Mouse (Mus musculus) midbrain, postnatal 0 days (tissue): ENCODE data around the gene Sipa1l1. TPM values are rescaled to one million over a fixed set of nuclear protein-coding genes. Genes with fewer than 3 reads are reported as not detected.

Source experiments
- ATAC-seq: fragments of 200-750 bp; cut with Nextera tagmentation; 2 replicates; pipeline ENCODE4 v1.8.0; 2017; ENCODE audit warnings: moderate number of reproducible peaks, mild to moderate bottlenecking, moderate TSS enrichment, moderate library complexity; ENCODE audit not compliant: low FRiP score
- DNase-seq: peaks from one replicate; pipeline ENCODE4 v3.0.0-alpha.2; 2015; ENCODE audit warnings: low spot score
- H3K27ac ChIP-seq: fragments of 300-500 bp; sonication (generic); 2 replicates; pipeline ENCODE4 v1.5.1; 2014; ENCODE audit warnings: low read depth, mild to moderate bottlenecking, low read length, mixed read lengths
- H3K27me3 ChIP-seq: fragments of 300-500 bp; sonication (generic); 2 replicates; pipeline ENCODE4 v1.6.1; 2014; ENCODE audit warnings: low read length, control low read depth, mixed read lengths; ENCODE audit not compliant: insufficient read depth
- H3K36me3 ChIP-seq: fragments of 300-500 bp; sonication (generic); 2 replicates; pipeline ENCODE4 v1.6.1; 2014; ENCODE audit warnings: low read length, control low read depth, mixed read lengths; ENCODE audit not compliant: insufficient read depth
- H3K4me1 ChIP-seq: fragments of 300-500 bp; sonication (generic); 2 replicates; pipeline ENCODE4 v1.6.1; 2014; ENCODE audit warnings: mild to moderate bottlenecking, control low read depth, antibody characterized with exemption, low read length, mixed read lengths; ENCODE audit not compliant: insufficient read depth
- H3K4me2 ChIP-seq: fragments of 300-500 bp; sonication (generic); 2 replicates; pipeline ENCODE4 v1.6.1; 2014; ENCODE audit warnings: low read depth, mild to moderate bottlenecking, low read length, mixed read lengths; ENCODE audit not compliant: poor library complexity, severe bottlenecking
- H3K4me3 ChIP-seq: fragments of 300-500 bp; sonication (generic); 2 replicates; pipeline ENCODE4 v1.5.1; 2014; ENCODE audit warnings: low read depth, mild to moderate bottlenecking, low read length, moderate library complexity
- H3K9ac ChIP-seq: fragments of 300-500 bp; sonication (generic); replicated peaks from 2 replicates; pipeline ENCODE4 v1.6.1; 2014; ENCODE audit warnings: mild to moderate bottlenecking, low read length, moderate library complexity, mixed read lengths; ENCODE audit not compliant: poor library complexity, severe bottlenecking
- H3K9me3 ChIP-seq: fragments of 300-500 bp; sonication (generic); 2 replicates; pipeline ENCODE4 v1.6.1; 2016; ENCODE audit warnings: low read length, control low read depth
- CTCF ChIP-seq: IDR thresholded peaks from 2 replicates; pipeline ENCODE4 v1.5.1; 2016; ENCODE audit warnings: antibody characterized with exemption, mild to moderate bottlenecking
- WGBS: fragments of 180-500 bp; shearing (Covaris S2); extraction: QIAGEN DNeasy Blood & Tissue Kit; methylation state at CpG from one replicate; pipeline ENCODE4 v1.1.7; 2014; 5-methylcytosine and 5-hydroxymethylcytosine counted together
- polyA plus RNA-seq: library from polyadenylated mRNA; unstranded; fragments of >200 nt; fragmentation: Nextera tagmentation; extraction: Ambion mirVana; gene quantifications from 2 replicates; pipeline ENCODE4 v1.2.1, GENCODE M21; 2015
- total RNA-seq: library from RNA; depleted of rRNA; stranded (reverse); fragments of >200 nt; gene quantifications from 2 replicates; pipeline ENCODE4 v1.2.3, GENCODE M21; 2014

Sipa1l1 gene
- total and polyA plus RNA-seq, 2 experiments from 2014 or later, result 7.1 to 22.2 TPM

- Histone ChIP-seq H3K9me3 (no peaks in the 10 kb centered on the region), H3K27ac (no peak overlapping the region), H3K27me3 (no peaks in the 10 kb centered on the region), H3K36me3 (no peaks in the 10 kb centered on the region; the same call in 1 of the 2 replicates), H3K9ac (no peak overlapping the region), H3K4me1 (no peaks in the 10 kb centered on the region), H3K4me2 (no peak overlapping the region), H3K4me3 (no peak overlapping the region)
- no peak for TF ChIP-seq CTCF
- DNase-seq (no peak), ATAC-seq (no peak)
- 82% methylated on average over 10 of the region's 10 CpGs for WGBS
These were observed 186.5 kb downstream of the Sipa1l1 start for GRCm38 (mm10) chr12:82355419-82356149.

DNA sequence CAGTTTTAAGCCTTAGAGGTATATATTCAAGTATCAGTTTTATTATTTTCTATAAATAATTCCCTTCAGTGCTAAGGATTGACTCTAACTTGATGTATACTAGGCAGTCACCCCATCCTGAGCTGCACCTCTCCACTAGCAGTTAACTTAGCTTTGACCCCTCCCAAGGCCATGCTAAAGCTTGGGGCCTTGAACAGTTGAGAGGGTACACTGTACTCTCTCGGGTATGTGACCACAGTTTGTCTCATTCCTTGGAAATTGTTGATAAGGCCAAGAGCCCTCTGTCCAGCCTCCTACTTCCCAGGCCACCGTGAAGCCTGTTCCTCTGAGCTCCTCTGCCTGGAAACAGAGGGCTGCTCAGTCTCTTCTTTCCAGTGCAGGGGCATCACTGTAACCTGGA lies 187.4 kb downstream of the Sipa1l1 start:
- no peaks in the 10 kb centered on the region for H3K4me1 ChIP-seq
- no peaks in the 10 kb centered on the region; the same call in 1 of the 2 replicates for H3K36me3 ChIP-seq
- 89% methylated on average over 2 of the region's 2 CpGs for WGBS
- H3K4me2 ChIP-seq, result no peak overlapping the region
- H3K9me3 ChIP-seq, result no peaks in the 10 kb centered on the region
- ATAC-seq (no peak), DNase-seq (no peak)
- no peaks in the 10 kb centered on the region for H3K27me3 ChIP-seq
- TF ChIP-seq CTCF, result no peak
- no peak overlapping the region for H3K4me3 ChIP-seq
- H3K27ac ChIP-seq, result no peak overlapping the region
- H3K9ac ChIP-seq, result no peak overlapping the region

DNA sequence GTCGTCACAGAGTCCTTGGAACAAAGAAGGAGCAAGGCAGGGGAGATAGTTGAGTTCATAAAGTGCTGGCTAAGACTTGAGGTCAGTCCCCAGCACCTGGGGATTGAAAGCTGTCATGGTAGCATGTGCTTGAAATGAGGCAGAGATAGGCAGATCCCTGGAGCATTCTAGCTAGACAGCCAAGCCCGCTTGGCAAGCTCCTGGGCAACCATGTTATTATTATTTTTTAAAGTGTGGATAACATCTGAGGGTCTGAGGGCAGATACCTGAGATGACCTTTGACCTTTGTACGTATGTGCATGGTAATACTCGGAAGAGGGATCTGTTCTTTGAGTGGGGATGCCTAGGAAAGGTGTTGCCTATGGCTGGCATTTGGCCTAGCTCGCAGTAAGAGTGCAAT lies 188.3 kb downstream of the Sipa1l1 start:
- no peak for ATAC-seq

GRCm38 (mm10) chr12:82362796-82363195 lies 193.7 kb downstream of the Sipa1l1 start:
- 95% methylated on average over 9 of the region's 9 CpGs for WGBS

More for the DNA sequence above, 188.3 kb downstream of the Sipa1l1 start:
- 93% methylated on average over 5 of the region's 5 CpGs for WGBS
- no peak for DNase-seq
- H3K9ac ChIP-seq, result no peak overlapping the region
- no peak overlapping the region for H3K4me2 ChIP-seq
- H3K4me1 ChIP-seq, result no peaks in the 10 kb centered on the region
- H3K27ac ChIP-seq, result no peak overlapping the region
- no peak for TF ChIP-seq CTCF
- H3K9me3 ChIP-seq, result no peaks in the 10 kb centered on the region
- no peaks in the 10 kb centered on the region; the same call in 1 of the 2 replicates for H3K36me3 ChIP-seq
- no peaks in the 10 kb centered on the region for H3K27me3 ChIP-seq
- no peak overlapping the region for H3K4me3 ChIP-seq

DNA sequence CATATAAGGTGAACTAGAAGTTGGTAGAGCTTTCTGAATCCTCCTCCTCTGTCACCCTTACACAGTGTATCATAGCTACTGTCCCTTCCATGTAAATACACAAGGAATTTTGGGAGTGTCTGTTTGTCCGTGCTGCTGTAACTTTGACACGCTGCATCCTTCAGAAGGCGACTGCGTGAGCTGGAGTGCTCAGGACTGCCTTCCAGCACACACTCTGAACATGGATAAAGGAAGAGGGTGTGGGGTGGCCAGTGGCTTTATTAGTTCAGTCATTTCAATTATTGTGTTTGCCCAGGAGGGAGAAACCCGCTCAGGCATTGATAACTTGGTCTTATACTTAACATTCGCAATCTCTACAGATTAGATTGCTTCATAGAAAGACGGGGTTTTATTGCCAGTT lies 195.1 kb downstream of the Sipa1l1 start:
- no peaks in the 10 kb centered on the region for H3K36me3 ChIP-seq
- TF ChIP-seq CTCF, result no peak
- H3K9me3 ChIP-seq, result no peaks in the 10 kb centered on the region
- H3K4me2 ChIP-seq, result no peak overlapping the region
- H3K9ac ChIP-seq, result no peak overlapping the region
- DNase-seq (no peak), ATAC-seq (no peak)
- no peaks in the 10 kb centered on the region for H3K4me1 ChIP-seq
- no peak overlapping the region for H3K27ac ChIP-seq
- no peaks in the 10 kb centered on the region for H3K27me3 ChIP-seq
- 80% methylated on average over 7 of the region's 7 CpGs for WGBS
- no peak overlapping the region for H3K4me3 ChIP-seq

More at GRCm38 (mm10) chr12:82362796-82363195, 193.7 kb downstream of the Sipa1l1 start:
- Histone ChIP-seq H3K27me3 (no peaks in the 10 kb centered on the region), H3K9me3 (no peaks in the 10 kb centered on the region), H3K27ac (no peak overlapping the region), H3K4me3 (no peak overlapping the region), H3K4me1 (no peaks in the 10 kb centered on the region), H3K9ac (no peak overlapping the region), H3K36me3 (no peaks in the 10 kb centered on the region; the same call in 1 of the 2 replicates), H3K4me2 (no peak overlapping the region)
- no peak for ATAC-seq
- no peak for DNase-seq
- TF ChIP-seq CTCF, result no peak

DNA sequence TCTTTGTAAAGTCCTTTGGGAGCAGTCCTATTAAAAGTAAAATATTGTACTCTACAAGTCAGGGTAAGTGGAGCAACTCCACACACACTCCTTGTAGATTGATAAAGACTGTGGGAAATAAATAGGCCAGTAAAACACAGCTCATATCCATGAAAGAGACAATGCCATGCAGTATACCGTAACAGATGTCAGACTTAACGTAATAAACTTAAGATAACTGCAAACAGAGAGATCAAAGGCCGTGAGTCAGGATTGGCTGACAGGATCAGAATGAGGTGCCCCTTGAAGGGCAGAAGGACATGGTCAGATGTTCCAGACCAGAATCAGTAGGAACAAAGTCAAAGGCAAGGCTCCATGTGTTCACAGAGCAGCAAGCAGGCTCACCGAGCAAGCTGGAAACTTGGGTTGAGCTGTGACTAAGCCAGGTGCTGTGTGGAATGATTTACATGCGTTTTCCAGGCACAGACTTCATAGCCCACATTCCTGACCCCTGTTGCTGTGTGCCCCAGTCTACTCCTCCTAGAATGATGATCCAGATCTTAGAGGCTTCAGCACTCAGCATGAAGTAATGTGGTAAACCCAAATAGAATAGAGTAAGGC lies 196.3 kb downstream of the Sipa1l1 start:
- Histone ChIP-seq H3K9me3 (no peaks in the 10 kb centered on the region), H3K27ac (no peak overlapping the region), H3K4me1 (0 out of 2 replicates have a peak, but pooled peaks cover 4% of the 10 kb centered on the region), H3K4me3 (no peak overlapping the region), H3K9ac (no peak overlapping the region), H3K4me2 (no peak overlapping the region), H3K36me3 (no peaks in the 10 kb centered on the region), H3K27me3 (no peaks in the 10 kb centered on the region)
- TF ChIP-seq CTCF, result no peak
- WGBS, result 59% methylated on average over 5 of the region's 5 CpGs
- DNase-seq (no peak), ATAC-seq (no peak)
